Mouse (Mus musculus): ENCODE results near the gene Nat8f2. TPM values are rescaled to one million over a fixed set of nuclear protein-coding genes. Genes with fewer than 3 reads are reported as not detected.
"Not testable (repeated sequence)": the region's sequence is repeated elsewhere in the genome, so short reads cannot be mapped to it uniquely, and the experiment has no call there.

The Nat8f2 gene
- polyA plus RNA-seq, 1 experiment: 0.23 TPM

GRCm38 (mm10) chr6:85908341-85908740 lies 39.4 kb upstream of the Nat8f2 start:
- TF ChIP-seq CTCF (IDR thresholded peaks at IDR 0.05; ENCODE audit: control insufficient read depth, insufficient read depth, insufficient replicate concordance, low read depth, low read length): no peak
- no peak for TF ChIP-seq POLR2A (IDR thresholded peaks at IDR 0.05; ENCODE audit: control insufficient read depth, low read depth, low read length)
- Histone ChIP-seq H3K36me3 (ENCODE audit: control insufficient read depth, insufficient read depth, low read length) (no peaks in the 10 kb centered on the region), H3K4me3 (ENCODE audit: control insufficient read depth, low read depth, low read length) (no peak overlapping the region), H3K4me1 (ENCODE audit: control insufficient read depth, insufficient read depth, low read length) (no peaks in the 10 kb centered on the region), H3K27ac (ENCODE audit: control insufficient read depth, insufficient read depth, low read depth, low read length) (no peak overlapping the region), H3K27me3 (ENCODE audit: control insufficient read depth, insufficient read depth, low read length) (no peaks in the 10 kb centered on the region)

GRCm38 (mm10) chr6:85906911-85907351 lies 38.0 kb upstream of the Nat8f2 start:
- H3K36me3 ChIP-seq (ENCODE audit: control insufficient read depth, insufficient read depth, low read length); H3K4me3 ChIP-seq (ENCODE audit: control insufficient read depth, low read depth, low read length); H3K4me1 ChIP-seq (ENCODE audit: control insufficient read depth, insufficient read depth, low read length); H3K27me3 ChIP-seq (ENCODE audit: control insufficient read depth, insufficient read depth, low read length); H3K27ac ChIP-seq (ENCODE audit: control insufficient read depth, insufficient read depth, low read depth, low read length): not testable (repeated sequence)

GRCm38 (mm10) chr6:85904642-85905061 lies 35.7 kb upstream of the Nat8f2 start, which contains the start of gene Nat8f4:
TSS of gene Nat8f4 (minus strand) at chr6:85904884.
- peak; percentile 80 for TF ChIP-seq CTCF (IDR thresholded peaks at IDR 0.05; ENCODE audit: control insufficient read depth, insufficient read depth, insufficient replicate concordance, low read depth, low read length)
- H3K4me1 ChIP-seq (ENCODE audit: control insufficient read depth, insufficient read depth, low read length): not testable (repeated sequence)
- peak within 1 kb of the TSS; percentile 39; the same call in 1 of the 2 replicates for H3K27ac ChIP-seq (ENCODE audit: control insufficient read depth, insufficient read depth, low read depth, low read length)

GRCm38 (mm10) chr6:85902303-85902702 lies 33.3 kb upstream of the Nat8f2 start:
- peak overlapping the region; percentile 61; the same call in 1 of the 2 replicates for H3K4me3 ChIP-seq (ENCODE audit: control insufficient read depth, low read depth, low read length)
- no peaks in the 10 kb centered on the region for H3K4me1 ChIP-seq (ENCODE audit: control insufficient read depth, insufficient read depth, low read length)
- no peaks in the 10 kb centered on the region for H3K27me3 ChIP-seq (ENCODE audit: control insufficient read depth, insufficient read depth, low read length)
- H3K27ac ChIP-seq (ENCODE audit: control insufficient read depth, insufficient read depth, low read depth, low read length): peak overlapping the region; percentile 12; the same call in 1 of the 2 replicates
- H3K36me3 ChIP-seq (ENCODE audit: control insufficient read depth, insufficient read depth, low read length): no peaks in the 10 kb centered on the region
- TF ChIP-seq CTCF (IDR thresholded peaks at IDR 0.05; ENCODE audit: control insufficient read depth, insufficient read depth, insufficient replicate concordance, low read depth, low read length): no peak
- no peak for TF ChIP-seq POLR2A (IDR thresholded peaks at IDR 0.05; ENCODE audit: control insufficient read depth, low read depth, low read length)

More at GRCm38 (mm10) chr6:85904642-85905061, 35.7 kb upstream of the Nat8f2 start, which contains the start of gene Nat8f4:
- not testable (repeated sequence) for H3K27me3 ChIP-seq (ENCODE audit: control insufficient read depth, insufficient read depth, low read length); H3K36me3 ChIP-seq (ENCODE audit: control insufficient read depth, insufficient read depth, low read length)
- H3K4me3 ChIP-seq (ENCODE audit: control insufficient read depth, low read depth, low read length): peak within 1 kb of the TSS; percentile 71

GRCm38 (mm10) chr6:85898596-85899475 lies 29.9 kb upstream of the Nat8f2 start:
- H3K27ac ChIP-seq (ENCODE audit: control insufficient read depth, insufficient read depth, low read depth, low read length); H3K36me3 ChIP-seq (ENCODE audit: control insufficient read depth, insufficient read depth, low read length); H3K4me1 ChIP-seq (ENCODE audit: control insufficient read depth, insufficient read depth, low read length); H3K4me3 ChIP-seq (ENCODE audit: control insufficient read depth, low read depth, low read length); H3K27me3 ChIP-seq (ENCODE audit: control insufficient read depth, insufficient read depth, low read length): not testable (repeated sequence)

- not testable (repeated sequence) for H3K4me1 ChIP-seq (ENCODE audit: control insufficient read depth, insufficient read depth, low read length); H3K27ac ChIP-seq (ENCODE audit: control insufficient read depth, insufficient read depth, low read depth, low read length); H3K36me3 ChIP-seq (ENCODE audit: control insufficient read depth, insufficient read depth, low read length); H3K27me3 ChIP-seq (ENCODE audit: control insufficient read depth, insufficient read depth, low read length)
- H3K4me3 ChIP-seq (ENCODE audit: control insufficient read depth, low read depth, low read length): peak overlapping the region; percentile 72
- peak; percentile 75 for TF ChIP-seq CTCF (IDR thresholded peaks at IDR 0.05; ENCODE audit: control insufficient read depth, insufficient read depth, insufficient replicate concordance, low read depth, low read length)
Measured at GRCm38 (mm10) chr6:85895061-85895648, 26.2 kb upstream of the Nat8f2 start.

GRCm38 (mm10) chr6:85888961-85889360 lies 20.0 kb upstream of the Nat8f2 start:
- no peaks in the 10 kb centered on the region for H3K4me1 ChIP-seq (ENCODE audit: control insufficient read depth, insufficient read depth, low read length)
- no peak overlapping the region for H3K4me3 ChIP-seq (ENCODE audit: control insufficient read depth, low read depth, low read length)
- no peaks in the 10 kb centered on the region for H3K36me3 ChIP-seq (ENCODE audit: control insufficient read depth, insufficient read depth, low read length)
- H3K27ac ChIP-seq (ENCODE audit: control insufficient read depth, insufficient read depth, low read depth, low read length): no peak overlapping the region
- no peaks in the 10 kb centered on the region for H3K27me3 ChIP-seq (ENCODE audit: control insufficient read depth, insufficient read depth, low read length)
- TF ChIP-seq CTCF (IDR thresholded peaks at IDR 0.05; ENCODE audit: control insufficient read depth, insufficient read depth, insufficient replicate concordance, low read depth, low read length) (no peak), POLR2A (IDR thresholded peaks at IDR 0.05; ENCODE audit: control insufficient read depth, low read depth, low read length) (no peak)
